Mouse (Mus musculus) spleen, embryonic (tissue): ENCODE measurements around the gene Src.
"Not testable (repeated sequence)": the region's sequence is repeated elsewhere in the genome, so short reads cannot be mapped to it uniquely, and the experiment has no call there.

Source experiments
- CTCF ChIA-PET: fragments of 350-600 bp; sonication (Branson Sonifier 250); formaldehyde crosslinking; loops from one replicate; lab custom pipeline; 2022; lab: Charles Lee

The Src gene

GRCm38 (mm10) chr2:157474269-157474729 is 56.1 kb downstream of the Src start:
- CTCF ChIA-PET = no interaction called here

GRCm38 (mm10) chr2:157475437-157476379 is 57.5 kb downstream of the Src start:
- CTCF ChIA-PET = no interaction called here

GRCm38 (mm10) chr2:157478651-157479050 is 60.4 kb downstream of the Src start:
- CTCF ChIA-PET = interaction anchor here (0.6 kb wide), 1 partner anchor 20 kb away, joined by 3 read pairs; no protein-coding TSS in a partner anchor

GRCm38 (mm10) chr2:157479858-157480568 is 61.8 kb downstream of the Src start:
- CTCF ChIA-PET = interaction anchor here (0.6 kb wide), 1 partner anchor 17 kb away, joined by 3 read pairs; no protein-coding TSS in a partner anchor

- CTCF ChIA-PET = interaction anchor here (0.7 kb wide), 1 partner anchor 12 kb away, joined by 9 read pairs; no protein-coding TSS in a partner anchor
These were observed 64.5 kb downstream of the Src start for GRCm38 (mm10) chr2:157482729-157483128.

- CTCF ChIA-PET = not testable (repeated sequence)
These were observed 68.3 kb downstream of the Src start for GRCm38 (mm10) chr2:157486559-157486958.

GRCm38 (mm10) chr2:157486981-157487656 is 68.9 kb downstream of the Src start:
- CTCF ChIA-PET = no interaction called here

- CTCF ChIA-PET = no interaction called here
These were observed 69.5 kb downstream of the Src start for GRCm38 (mm10) chr2:157487733-157488175.

- CTCF ChIA-PET = no interaction called here
These were observed 75.0 kb downstream of the Src start for GRCm38 (mm10) chr2:157493240-157493639.

- CTCF ChIA-PET = no interaction called here
These were observed 80.3 kb downstream of the Src start for GRCm38 (mm10) chr2:157498529-157498928.

- CTCF ChIA-PET = no interaction called here
These were observed 82.1 kb downstream of the Src start for GRCm38 (mm10) chr2:157500364-157500763.

- CTCF ChIA-PET = no interaction called here
These were observed 83.1 kb downstream of the Src start for GRCm38 (mm10) chr2:157501324-157501723.

GRCm38 (mm10) chr2:157506779-157507178 is 88.5 kb downstream of the Src start:
- CTCF ChIA-PET = no interaction called here

- CTCF ChIA-PET = no interaction called here
These were observed 90.9 kb downstream of the Src start for GRCm38 (mm10) chr2:157509182-157509581.

- CTCF ChIA-PET = no interaction called here
These were observed 91.8 kb downstream of the Src start for GRCm38 (mm10) chr2:157510031-157510430.

- CTCF ChIA-PET = no interaction called here
These were observed 94.6 kb downstream of the Src start for GRCm38 (mm10) chr2:157512859-157513258.

- CTCF ChIA-PET = no interaction called here
These were observed 95.5 kb downstream of the Src start for GRCm38 (mm10) chr2:157513737-157514208.

- CTCF ChIA-PET = no interaction called here
These were observed 96.1 kb downstream of the Src start for GRCm38 (mm10) chr2:157514353-157514752.

- CTCF ChIA-PET = no interaction called here
These were observed 99.3 kb downstream of the Src start for GRCm38 (mm10) chr2:157517526-157517925.

- CTCF ChIA-PET = no interaction called here
These were observed 100.2 kb downstream of the Src start for GRCm38 (mm10) chr2:157518451-157518850.

GRCm38 (mm10) chr2:157519452-157519851 is 101.2 kb downstream of the Src start:
- CTCF ChIA-PET = no interaction called here
